Mouse (Mus musculus) liver, embryonic 14.5 days (tissue): ENCODE results near the gene Crip1.

ENCODE experiments used
- CTCF ChIP-seq: IDR thresholded peaks from 2 replicates; pipeline ENCODE4 v1.5.1; 2016; ENCODE audit warnings: antibody characterized with exemption, low read depth, control low read depth
- EP300 ChIP-seq: IDR thresholded peaks from 2 replicates; pipeline ENCODE4 v1.6.1; 2016; ENCODE audit warnings: antibody characterized with exemption, low read depth

GRCm38 (mm10) chr12:113151661-113152271 lies 5.7 kb downstream of the Crip1 start:
- TF ChIP-seq CTCF (no peak), EP300 (no peak)
